Mouse (Mus musculus) spleen, postnatal 10 days (tissue): ENCODE data around the gene Mical2.

Experiments used
- DNase-seq, 2 experiments: peaks; one replicate each; pipeline ENCODE4 v3.0.0; 2021 to 2022; ENCODE audit warnings: low spot score in 2 of 2

The Mical2 gene

GRCm38 (mm10) chr7:112455566-112456110 lies 230.0 kb downstream of the Mical2 start:
- DNase-seq, result no peak

- no peak for DNase-seq
Observed at GRCm38 (mm10) chr7:112457373-112457772, 231.7 kb downstream of the Mical2 start.

GRCm38 (mm10) chr7:112457920-112458319 lies 232.3 kb downstream of the Mical2 start:
- DNase-seq, result no peak

GRCm38 (mm10) chr7:112458440-112458839 lies 232.8 kb downstream of the Mical2 start:
- no peak for DNase-seq
